Mouse (Mus musculus): Measurements from ENCODE around the gene Ehbp1. TPM values are rescaled to one million over a fixed set of nuclear protein-coding genes. Genes with fewer than 3 reads are reported as not detected.

Gene Ehbp1
- polyA plus RNA-seq, 1 experiment from 2014 or later: 11.8 TPM

GRCm38 (mm10) chr11:22156182-22156581 is 185.9 kb downstream of the Ehbp1 start:
- no peak overlapping the region for H3K27ac ChIP-seq
- WGBS: 91% methylated on average over 2 of the region's 2 CpGs
- no peaks in the 10 kb centered on the region for H3K36me3 ChIP-seq
- no peaks in the 10 kb centered on the region for H3K9me3 ChIP-seq
- no peak overlapping the region for H3K9ac ChIP-seq (replicated peaks)
- no peaks in the 10 kb centered on the region for H3K27me3 ChIP-seq
- no peaks in the 10 kb centered on the region for H3K4me1 ChIP-seq (replicated peaks)
- ATAC-seq (ENCODE audit: insufficient number of reproducible peaks, insufficient read depth, low FRiP score, low TSS enrichment, low read depth): no peak
- no peak overlapping the region for H3K4me3 ChIP-seq (replicated peaks)
- H3K4me2 ChIP-seq: no peak overlapping the region

- no peaks in the 10 kb centered on the region for H3K4me1 ChIP-seq (replicated peaks)
- H3K27ac ChIP-seq: no peak overlapping the region
- no peaks in the 10 kb centered on the region for H3K27me3 ChIP-seq
- no peak overlapping the region for H3K4me2 ChIP-seq
- WGBS: 72% methylated on average over 3 of the region's 3 CpGs
- no peak overlapping the region for H3K4me3 ChIP-seq (replicated peaks)
- no peak overlapping the region for H3K9ac ChIP-seq (replicated peaks)
- no peaks in the 10 kb centered on the region for H3K9me3 ChIP-seq
- H3K36me3 ChIP-seq: peaks cover under 1% of the 10 kb centered on the region; the same call in 1 of the 2 replicates
- no peak for ATAC-seq (ENCODE audit: insufficient number of reproducible peaks, insufficient read depth, low FRiP score, low TSS enrichment, low read depth)
These were observed 186.6 kb downstream of the Ehbp1 start for GRCm38 (mm10) chr11:22155366-22156095.

- ATAC-seq (ENCODE audit: insufficient number of reproducible peaks, insufficient read depth, low FRiP score, low TSS enrichment, low read depth): no peak
- Histone ChIP-seq H3K27ac (no peak overlapping the region), H3K4me3 (replicated peaks) (no peak overlapping the region), H3K36me3 (peaks cover 3% of the 10 kb centered on the region; the same call in 1 of the 2 replicates), H3K27me3 (no peaks in the 10 kb centered on the region), H3K4me2 (no peak overlapping the region), H3K9me3 (no peaks in the 10 kb centered on the region), H3K4me1 (replicated peaks) (no peaks in the 10 kb centered on the region), H3K9ac (replicated peaks) (no peak overlapping the region)
- 82% methylated on average over 9 of the region's 9 CpGs for WGBS
These were observed 187.4 kb downstream of the Ehbp1 start for GRCm38 (mm10) chr11:22154501-22155294.

GRCm38 (mm10) chr11:22140737-22141136 is 201.4 kb downstream of the Ehbp1 start:
- Histone ChIP-seq H3K36me3 (no peaks in the 10 kb centered on the region), H3K9me3 (no peaks in the 10 kb centered on the region), H3K4me3 (replicated peaks) (no peak overlapping the region), H3K9ac (replicated peaks) (no peak overlapping the region), H3K4me2 (no peak overlapping the region), H3K4me1 (replicated peaks) (no peaks in the 10 kb centered on the region), H3K27ac (no peak overlapping the region), H3K27me3 (no peaks in the 10 kb centered on the region)
- WGBS: 74% methylated on average over 2 of the region's 2 CpGs
- ATAC-seq (ENCODE audit: insufficient number of reproducible peaks, insufficient read depth, low FRiP score, low TSS enrichment, low read depth): no peak

- Histone ChIP-seq H3K9ac (replicated peaks) (no peak overlapping the region), H3K36me3 (no peaks in the 10 kb centered on the region)
These were observed 203.6 kb downstream of the Ehbp1 start for GRCm38 (mm10) chr11:22138466-22138865.

GRCm38 (mm10) chr11:22125188-22125587 is 216.9 kb downstream of the Ehbp1 start:
- H3K9ac ChIP-seq (replicated peaks): no peak overlapping the region
- 97% methylated on average over 2 of the region's 2 CpGs for WGBS
- no peaks in the 10 kb centered on the region for H3K36me3 ChIP-seq
- no peaks in the 10 kb centered on the region for H3K4me1 ChIP-seq (replicated peaks)
- H3K27me3 ChIP-seq: no peaks in the 10 kb centered on the region
- H3K4me2 ChIP-seq: no peak overlapping the region
- H3K4me3 ChIP-seq (replicated peaks): no peak overlapping the region
- H3K9me3 ChIP-seq: no peaks in the 10 kb centered on the region
- H3K27ac ChIP-seq: no peak overlapping the region
- no peak for ATAC-seq (ENCODE audit: insufficient number of reproducible peaks, insufficient read depth, low FRiP score, low TSS enrichment, low read depth)

More at GRCm38 (mm10) chr11:22138466-22138865, 203.6 kb downstream of the Ehbp1 start:
- Histone ChIP-seq H3K27me3 (no peaks in the 10 kb centered on the region), H3K4me3 (replicated peaks) (no peak overlapping the region), H3K4me2 (no peak overlapping the region), H3K4me1 (replicated peaks) (no peaks in the 10 kb centered on the region), H3K27ac (no peak overlapping the region), H3K9me3 (no peaks in the 10 kb centered on the region)
- ATAC-seq (ENCODE audit: insufficient number of reproducible peaks, insufficient read depth, low FRiP score, low TSS enrichment, low read depth): no peak

- Histone ChIP-seq H3K4me2 (no peak overlapping the region), H3K9ac (replicated peaks) (no peak overlapping the region), H3K36me3 (no peaks in the 10 kb centered on the region), H3K27me3 (no peaks in the 10 kb centered on the region), H3K4me3 (replicated peaks) (no peak overlapping the region), H3K4me1 (replicated peaks) (no peaks in the 10 kb centered on the region), H3K27ac (no peak overlapping the region), H3K9me3 (no peaks in the 10 kb centered on the region)
- ATAC-seq (ENCODE audit: insufficient number of reproducible peaks, insufficient read depth, low FRiP score, low TSS enrichment, low read depth): no peak
- WGBS: 85% methylated on average over 3 of the region's 3 CpGs
These were observed 223.2 kb downstream of the Ehbp1 start for GRCm38 (mm10) chr11:22118853-22119252.

- H3K4me2 ChIP-seq: no peak overlapping the region
- no peak overlapping the region for H3K4me3 ChIP-seq (replicated peaks)
- no peak overlapping the region for H3K27ac ChIP-seq
- ATAC-seq (ENCODE audit: insufficient number of reproducible peaks, insufficient read depth, low FRiP score, low TSS enrichment, low read depth): no peak
- H3K36me3 ChIP-seq: no peaks in the 10 kb centered on the region
- H3K9ac ChIP-seq (replicated peaks): no peak overlapping the region
- 91% methylated on average over 3 of the region's 3 CpGs for WGBS
- H3K27me3 ChIP-seq: no peaks in the 10 kb centered on the region
- no peaks in the 10 kb centered on the region for H3K4me1 ChIP-seq (replicated peaks)
- no peaks in the 10 kb centered on the region for H3K9me3 ChIP-seq
These were observed 229.9 kb downstream of the Ehbp1 start for GRCm38 (mm10) chr11:22112161-22112560.

- Histone ChIP-seq H3K4me3 (replicated peaks) (no peak overlapping the region), H3K4me1 (replicated peaks) (no peaks in the 10 kb centered on the region), H3K27me3 (no peaks in the 10 kb centered on the region), H3K27ac (no peak overlapping the region), H3K9me3 (no peaks in the 10 kb centered on the region), H3K4me2 (no peak overlapping the region), H3K9ac (replicated peaks) (no peak overlapping the region), H3K36me3 (no peaks in the 10 kb centered on the region)
- ATAC-seq (ENCODE audit: insufficient number of reproducible peaks, insufficient read depth, low FRiP score, low TSS enrichment, low read depth): no peak
- WGBS: 90% methylated on average over 8 of the region's 8 CpGs
These were observed 252.7 kb downstream of the Ehbp1 start for GRCm38 (mm10) chr11:22089346-22089745.

GRCm38 (mm10) chr11:22063352-22063751 is 278.7 kb downstream of the Ehbp1 start:
- no peaks in the 10 kb centered on the region for H3K4me1 ChIP-seq (replicated peaks)
- no peak overlapping the region for H3K27ac ChIP-seq
- H3K4me2 ChIP-seq: no peak overlapping the region
- no peaks in the 10 kb centered on the region for H3K9me3 ChIP-seq
- H3K4me3 ChIP-seq (replicated peaks): no peak overlapping the region
- H3K36me3 ChIP-seq: peaks cover 12% of the 10 kb centered on the region; the same call in 1 of the 2 replicates
- H3K27me3 ChIP-seq: no peaks in the 10 kb centered on the region
- WGBS: 63% methylated on average over 2 of the region's 2 CpGs
- no peak for ATAC-seq (ENCODE audit: insufficient number of reproducible peaks, insufficient read depth, low FRiP score, low TSS enrichment, low read depth)
- no peak overlapping the region for H3K9ac ChIP-seq (replicated peaks)

- Histone ChIP-seq H3K27ac (no peak overlapping the region), H3K36me3 (peaks cover 12% of the 10 kb centered on the region; the same call in 1 of the 2 replicates), H3K4me1 (replicated peaks) (no peaks in the 10 kb centered on the region), H3K27me3 (no peaks in the 10 kb centered on the region), H3K4me3 (replicated peaks) (no peak overlapping the region), H3K4me2 (no peak overlapping the region), H3K9ac (replicated peaks) (no peak overlapping the region), H3K9me3 (no peaks in the 10 kb centered on the region)
- no peak for ATAC-seq (ENCODE audit: insufficient number of reproducible peaks, insufficient read depth, low FRiP score, low TSS enrichment, low read depth)
- 83% methylated on average over 4 of the region's 4 CpGs for WGBS
These were observed 280.4 kb downstream of the Ehbp1 start for GRCm38 (mm10) chr11:22061660-22062059.

Measured in limb, embryonic 12.5 days (tissue).